Mouse (Mus musculus) midbrain, embryonic 15.5 days (tissue): ENCODE results near the gene Tmem176a. TPM values are rescaled to one million over a fixed set of nuclear protein-coding genes. Genes with fewer than 3 reads are reported as not detected.

Source experiments
- ATAC-seq: fragments of 200-750 bp; cut with Nextera tagmentation; replicated peaks from 2 replicates; pipeline ENCODE4 v1.8.0; 2017; ENCODE audit warnings: moderate TSS enrichment
- H3K27ac ChIP-seq: fragments of 300-500 bp; sonication (generic); 2 replicates; pipeline ENCODE4 v1.5.1; 2015; ENCODE audit warnings: mild to moderate bottlenecking, inconsistent platforms
- H3K27me3 ChIP-seq: fragments of 300-500 bp; sonication (generic); replicated peaks from 2 replicates; pipeline ENCODE4 v1.6.1; 2015; ENCODE audit warnings: inconsistent platforms
- H3K36me3 ChIP-seq: fragments of 300-500 bp; sonication (generic); replicated peaks from 2 replicates; pipeline ENCODE4 v1.6.1; 2015; ENCODE audit warnings: inconsistent platforms
- H3K4me1 ChIP-seq: fragments of 300-500 bp; sonication (generic); 2 replicates; pipeline ENCODE4 v1.6.1; 2015; ENCODE audit warnings: inconsistent platforms
- H3K4me2 ChIP-seq: fragments of 300-500 bp; sonication (generic); 2 replicates; pipeline ENCODE4 v1.6.1; 2015; ENCODE audit warnings: inconsistent platforms, mild to moderate bottlenecking, moderate library complexity
- H3K4me3 ChIP-seq: fragments of 300-500 bp; sonication (generic); 2 replicates; pipeline ENCODE4 v1.5.1; 2015; ENCODE audit warnings: mild to moderate bottlenecking, inconsistent platforms
- H3K9ac ChIP-seq: fragments of 300-500 bp; sonication (generic); 2 replicates; pipeline ENCODE4 v1.6.1; 2015; ENCODE audit warnings: mild to moderate bottlenecking, inconsistent platforms
- H3K9me3 ChIP-seq: fragments of 300-500 bp; sonication (generic); 2 replicates; pipeline ENCODE4 v1.6.1; 2016; ENCODE audit warnings: inconsistent platforms
- WGBS: fragments of 180-500 bp; shearing (Covaris S2); methylation state at CpG from one replicate; pipeline ENCODE4 v1.1.7; 2015; ENCODE audit warnings: mixed read lengths; 5-methylcytosine and 5-hydroxymethylcytosine counted together
- polyA plus RNA-seq: library from polyadenylated mRNA; unstranded; fragments of >200 nt; fragmentation: Nextera tagmentation; extraction: Ambion mirVana; gene quantifications from 2 replicates; pipeline ENCODE4 v1.2.1, GENCODE M21; 2015

Gene Tmem176a
- polyA plus RNA-seq, 1 experiment from 2014 or later, result 16.1 TPM

- WGBS, result 90% methylated on average over 1 of the region's 1 CpGs
- no peaks in the 10 kb centered on the region for H3K27me3 ChIP-seq
Observed at GRCm38 (mm10) chr6:48830241-48830640, 10.5 kb upstream of the Tmem176a start.

GRCm38 (mm10) chr6:48831141-48831540, 9.6 kb upstream of the Tmem176a start:
- Histone ChIP-seq H3K4me2 (no peak overlapping the region), H3K9me3 (no peaks in the 10 kb centered on the region), H3K36me3 (peaks cover 10% of the 10 kb centered on the region), H3K27ac (no peak overlapping the region), H3K27me3 (no peaks in the 10 kb centered on the region), H3K9ac (no peak overlapping the region), H3K4me1 (no peaks in the 10 kb centered on the region), H3K4me3 (no peak overlapping the region)
- 81% methylated on average over 5 of the region's 5 CpGs for WGBS
- no peak for ATAC-seq

More at GRCm38 (mm10) chr6:48830241-48830640, 10.5 kb upstream of the Tmem176a start:
- no peak for ATAC-seq
- Histone ChIP-seq H3K9ac (no peak overlapping the region), H3K36me3 (peaks cover 10% of the 10 kb centered on the region), H3K4me3 (no peak overlapping the region), H3K9me3 (no peaks in the 10 kb centered on the region), H3K27ac (no peak overlapping the region), H3K4me1 (no peaks in the 10 kb centered on the region), H3K4me2 (no peak overlapping the region)

GRCm38 (mm10) chr6:48832426-48832825, 8.3 kb upstream of the Tmem176a start:
- H3K36me3 ChIP-seq, result peaks cover 10% of the 10 kb centered on the region
- ATAC-seq, result no peak
- no peak overlapping the region for H3K9ac ChIP-seq
- H3K4me2 ChIP-seq, result no peak overlapping the region
- no peaks in the 10 kb centered on the region for H3K27me3 ChIP-seq
- H3K4me1 ChIP-seq, result no peaks in the 10 kb centered on the region
- WGBS, result 92% methylated on average over 1 of the region's 1 CpGs
- H3K9me3 ChIP-seq, result no peaks in the 10 kb centered on the region
- H3K4me3 ChIP-seq, result no peak overlapping the region
- no peak overlapping the region for H3K27ac ChIP-seq

GRCm38 (mm10) chr6:48833515-48833914, 7.2 kb upstream of the Tmem176a start:
- Histone ChIP-seq H3K27ac (no peak overlapping the region), H3K4me3 (no peak overlapping the region), H3K9ac (no peak overlapping the region), H3K4me2 (no peak overlapping the region), H3K9me3 (no peaks in the 10 kb centered on the region), H3K36me3 (peaks cover 10% of the 10 kb centered on the region), H3K27me3 (no peaks in the 10 kb centered on the region), H3K4me1 (0 out of 2 replicates have a peak, but pooled peaks cover 2% of the 10 kb centered on the region)
- 94% methylated on average over 4 of the region's 4 CpGs for WGBS
- ATAC-seq, result no peak

- Histone ChIP-seq H3K4me3 (no peak overlapping the region), H3K36me3 (peaks cover 10% of the 10 kb centered on the region), H3K27me3 (no peaks in the 10 kb centered on the region), H3K4me1 (peaks cover 9% of the 10 kb centered on the region), H3K27ac (no peak overlapping the region), H3K9ac (no peak overlapping the region), H3K9me3 (no peaks in the 10 kb centered on the region), H3K4me2 (no peak overlapping the region)
- WGBS, result 85% methylated on average over 5 of the region's 5 CpGs
- ATAC-seq, result no peak
Observed at GRCm38 (mm10) chr6:48835241-48835640, 5.5 kb upstream of the Tmem176a start.

GRCm38 (mm10) chr6:48836146-48836545, 4.6 kb upstream of the Tmem176a start:
- no peak for ATAC-seq
- H3K4me2 ChIP-seq, result no peak overlapping the region
- H3K36me3 ChIP-seq, result peaks cover 10% of the 10 kb centered on the region
- H3K27me3 ChIP-seq, result no peaks in the 10 kb centered on the region
- no peak overlapping the region for H3K9ac ChIP-seq
- peaks cover 18% of the 10 kb centered on the region for H3K4me1 ChIP-seq
- WGBS, result 96% methylated on average over 5 of the region's 5 CpGs
- no peak overlapping the region for H3K4me3 ChIP-seq
- no peak overlapping the region for H3K27ac ChIP-seq
- no peaks in the 10 kb centered on the region for H3K9me3 ChIP-seq

- H3K36me3 ChIP-seq, result peaks cover 10% of the 10 kb centered on the region
- no peaks in the 10 kb centered on the region for H3K27me3 ChIP-seq
- no peaks in the 10 kb centered on the region for H3K9me3 ChIP-seq
- no peak overlapping the region for H3K27ac ChIP-seq
- no peak overlapping the region for H3K4me3 ChIP-seq
- no peak for ATAC-seq
- H3K4me2 ChIP-seq, result no peak overlapping the region
- 86% methylated on average over 7 of the region's 7 CpGs for WGBS
- H3K4me1 ChIP-seq, result peaks cover 29% of the 10 kb centered on the region
- H3K9ac ChIP-seq, result no peak overlapping the region
Observed at GRCm38 (mm10) chr6:48837516-48837915, 3.2 kb upstream of the Tmem176a start.

- no peak for ATAC-seq
- 73% methylated on average over 6 of the region's 6 CpGs for WGBS
- Histone ChIP-seq H3K4me3 (no peak overlapping the region), H3K9ac (no peak overlapping the region), H3K4me2 (0 out of 2 replicates have a peak overlapping the region, but pooled peaks have one; percentile 58), H3K27ac (no peak overlapping the region), H3K27me3 (no peaks in the 10 kb centered on the region), H3K4me1 (peaks cover 29% of the 10 kb centered on the region), H3K36me3 (peaks cover 5% of the 10 kb centered on the region), H3K9me3 (no peaks in the 10 kb centered on the region)
Observed at GRCm38 (mm10) chr6:48838321-48839080, 2.2 kb upstream of the Tmem176a start.

- WGBS, result 12% methylated on average over 6 of the region's 6 CpGs
- H3K9me3 ChIP-seq, result no peaks in the 10 kb centered on the region
- no peaks in the 10 kb centered on the region for H3K36me3 ChIP-seq
- no peaks in the 10 kb centered on the region for H3K27me3 ChIP-seq
- H3K4me1 ChIP-seq, result peaks cover 29% of the 10 kb centered on the region
- peak within 1 kb of the TSS; percentile 58 for H3K4me2 ChIP-seq
- peak within 1 kb of the TSS; percentile 41 for H3K4me3 ChIP-seq
- ATAC-seq, result peak; percentile 93
- H3K27ac ChIP-seq, result peak within 1 kb of the TSS; percentile 78
- H3K9ac ChIP-seq, result peak within 1 kb of the TSS; percentile 46
Observed at GRCm38 (mm10) chr6:48840973-48841625, 380 bp downstream of the Tmem176a start, which contains the start of gene Tmem176b. Gene Tmem176b (minus strand): TSS chr6:48841496.

- Histone ChIP-seq H3K9ac (no peak overlapping the region), H3K27ac (no peak overlapping the region), H3K4me3 (0 out of 2 replicates have a peak overlapping the region, but pooled peaks have one; percentile 41), H3K27me3 (no peaks in the 10 kb centered on the region), H3K4me2 (peak overlapping the region; percentile 58), H3K4me1 (peaks cover 29% of the 10 kb centered on the region), H3K9me3 (no peaks in the 10 kb centered on the region), H3K36me3 (no peaks in the 10 kb centered on the region)
- no peak for ATAC-seq
- 79% methylated on average over 11 of the region's 11 CpGs for WGBS
Observed at GRCm38 (mm10) chr6:48842111-48842842, 1.6 kb downstream of the Tmem176a start.

GRCm38 (mm10) chr6:48845086-48845485, 4.4 kb downstream of the Tmem176a start:
- Histone ChIP-seq H3K27me3 (no peaks in the 10 kb centered on the region), H3K4me3 (no peak overlapping the region), H3K4me2 (no peak overlapping the region), H3K36me3 (no peaks in the 10 kb centered on the region), H3K9ac (no peak overlapping the region), H3K27ac (no peak overlapping the region), H3K9me3 (no peaks in the 10 kb centered on the region), H3K4me1 (peaks cover 22% of the 10 kb centered on the region)
- WGBS, result 71% methylated on average over 4 of the region's 4 CpGs
- no peak for ATAC-seq

GRCm38 (mm10) chr6:48851820-48852491, 11.2 kb downstream of the Tmem176a start:
- 2% methylated on average over 29 of the region's 29 CpGs for WGBS
- H3K9me3 ChIP-seq, result no peaks in the 10 kb centered on the region
- ATAC-seq, result no peak
- H3K4me2 ChIP-seq, result peak overlapping the region; percentile 64
- H3K4me3 ChIP-seq, result peak overlapping the region; percentile 35
- no peaks in the 10 kb centered on the region for H3K36me3 ChIP-seq
- H3K9ac ChIP-seq, result no peak overlapping the region
- H3K27me3 ChIP-seq, result no peaks in the 10 kb centered on the region
- H3K4me1 ChIP-seq, result peaks cover 7% of the 10 kb centered on the region; the same call in 1 of the 2 replicates
- no peak overlapping the region for H3K27ac ChIP-seq
